Mouse (Mus musculus) left cerebral cortex, adult 11 months (tissue): ENCODE data around the gene Tas2r130.
"Not testable (repeated sequence)": the region's sequence is repeated elsewhere in the genome, so short reads cannot be mapped to it uniquely, and the experiment has no call there.

Experiments
- DNase-seq: peaks from one replicate; pipeline ENCODE4 v3.0.0; 2022; ENCODE audit warnings: low spot score

Tas2r130 gene

GRCm38 (mm10) chr6:131630812-131631211 lies at the start of gene Tas2r130:
Gene Tas2r130, minus strand, starts transcription at chr6:131630912.
- no peak for DNase-seq

DNA sequence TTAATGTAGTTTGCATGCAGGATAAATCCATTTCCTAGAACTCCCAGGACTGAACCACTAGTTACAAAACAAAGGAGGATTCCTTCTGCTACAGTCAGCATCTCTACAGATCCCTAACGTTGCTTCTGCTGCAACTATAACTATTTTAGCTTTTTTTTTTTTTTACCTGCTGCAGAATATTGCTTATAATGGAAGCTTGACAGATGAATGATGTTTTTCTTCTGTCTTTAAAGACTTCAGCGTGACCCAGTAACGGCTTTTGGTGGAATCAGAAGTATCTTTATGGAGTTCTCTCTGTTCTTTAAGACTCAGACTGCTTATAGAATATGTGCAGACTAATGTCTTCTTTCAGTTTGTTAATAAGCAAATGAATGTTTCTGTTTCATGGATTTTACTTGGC lies 48.1 kb upstream of the Tas2r130 start, which contains the start of gene Tas2r106:
Tas2r106 (minus strand) TSS at position 101 of the 400 bp plus-strand sequence.
- no peak for DNase-seq

GRCm38 (mm10) chr6:131660049-131660448 lies 29.3 kb upstream of the Tas2r130 start, which contains the start of gene Tas2r107:
Gene Tas2r107, minus strand, starts transcription at chr6:131660149.
- DNase-seq: no peak

DNA sequence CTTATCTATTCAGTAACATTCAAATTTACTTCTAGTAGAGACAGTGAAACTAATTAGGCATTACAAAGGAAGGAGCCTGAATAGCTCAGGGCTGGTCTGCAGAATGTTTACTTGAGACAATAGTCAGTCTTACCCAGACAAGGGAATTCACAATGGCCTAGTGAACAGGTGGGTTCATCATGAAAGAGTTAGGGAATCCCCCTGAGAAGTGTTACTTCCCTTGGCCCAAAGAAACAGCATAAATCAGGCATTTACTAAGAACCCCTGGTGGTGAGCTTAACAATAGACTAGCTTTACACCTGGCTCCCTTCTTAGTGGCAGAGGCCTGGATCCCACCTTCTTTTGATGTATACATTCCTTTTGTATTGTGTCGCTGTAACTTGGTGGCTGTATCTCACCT lies 20.8 kb downstream of the Tas2r130 start:
- not testable (repeated sequence) for DNase-seq

DNA sequence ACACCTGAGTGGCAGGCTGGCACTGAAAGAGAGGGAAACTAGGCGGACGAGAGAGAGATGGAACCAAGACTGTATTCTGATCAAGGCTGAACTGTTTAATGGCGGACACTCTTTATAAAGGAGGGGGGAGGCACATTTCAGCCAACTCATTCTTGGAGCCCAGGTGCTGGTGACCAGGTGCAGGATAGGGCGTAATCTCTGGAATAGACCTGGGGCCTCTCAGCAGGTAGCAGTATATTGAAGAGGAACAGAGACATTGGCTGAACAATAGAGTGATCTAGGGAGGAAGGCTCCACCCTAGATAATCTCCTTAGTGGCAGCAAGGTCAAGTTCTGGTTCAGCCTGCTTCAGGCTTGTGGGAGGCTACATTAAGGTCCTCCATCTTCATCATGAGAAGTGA lies 25.9 kb downstream of the Tas2r130 start:
- no peak for DNase-seq
